Mouse (Mus musculus) heart, postnatal 4 days (tissue): Measurements from ENCODE around the gene Sfn. TPM values are rescaled to one million over a fixed set of nuclear protein-coding genes. Genes with fewer than 3 reads are reported as not detected.

Experiments
- DNase-seq: peaks from one replicate; pipeline ENCODE4 v3.0.0; 2021
- total RNA-seq, 2 experiments: library from RNA; stranded (reverse); gene quantifications; 2 replicates each; pipeline ENCODE4 v1.2.3; 2021

Sfn gene
- total RNA-seq, 2 experiments from 2014 or later: 1.3 to 1.4 TPM

DNA sequence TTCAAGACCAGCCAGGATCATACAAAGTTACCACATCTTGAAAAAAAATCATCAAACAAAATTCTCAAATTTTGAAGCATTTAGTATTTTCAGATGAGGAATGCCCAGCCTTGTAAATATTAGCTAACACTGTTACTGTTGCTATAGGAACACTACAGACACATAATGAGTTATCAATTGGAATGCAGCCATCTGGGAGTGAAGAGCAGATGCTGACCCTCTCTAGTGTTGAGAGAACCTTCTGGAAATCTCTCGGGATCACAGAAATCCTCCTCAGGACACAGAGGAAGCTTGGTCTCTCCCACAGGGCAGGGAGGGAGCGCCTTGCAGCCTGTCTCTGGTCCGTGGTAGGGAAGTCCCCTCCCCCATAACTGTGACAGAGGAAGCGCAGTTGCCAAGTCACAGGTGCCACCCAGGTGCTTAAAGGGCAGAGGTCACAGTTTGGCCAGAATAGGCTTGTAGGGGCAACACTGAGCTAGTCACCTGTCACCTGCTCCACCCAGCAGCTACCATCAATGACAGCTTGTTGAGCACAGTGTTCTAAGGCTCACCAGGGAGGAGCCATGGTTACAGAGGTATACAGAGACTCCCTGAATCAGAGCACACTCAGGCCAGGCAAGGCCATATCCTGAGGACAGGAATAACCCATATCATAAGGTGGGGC is 17.6 kb upstream of the Sfn start:
- DNase-seq: no peak

DNA sequence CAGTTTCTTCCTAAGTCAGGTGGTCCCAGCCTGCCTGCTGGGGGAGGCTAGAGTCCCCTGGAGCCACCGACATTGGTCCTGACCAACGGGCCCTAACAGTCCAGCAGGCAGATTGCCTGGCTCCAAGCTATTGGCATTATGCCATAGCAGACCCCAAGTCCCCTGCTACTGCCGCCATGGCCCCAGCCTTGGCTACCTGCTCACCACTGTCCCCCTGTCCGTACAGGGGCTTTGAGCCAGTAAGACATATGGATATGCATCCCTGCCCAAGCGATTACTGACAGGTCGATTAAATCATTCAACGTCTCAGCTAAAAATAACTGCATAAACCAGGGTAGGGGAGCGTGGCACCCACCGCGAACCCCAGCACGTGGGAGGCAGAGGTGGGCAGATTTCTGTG is 16.0 kb upstream of the Sfn start:
- DNase-seq: no peak

DNA sequence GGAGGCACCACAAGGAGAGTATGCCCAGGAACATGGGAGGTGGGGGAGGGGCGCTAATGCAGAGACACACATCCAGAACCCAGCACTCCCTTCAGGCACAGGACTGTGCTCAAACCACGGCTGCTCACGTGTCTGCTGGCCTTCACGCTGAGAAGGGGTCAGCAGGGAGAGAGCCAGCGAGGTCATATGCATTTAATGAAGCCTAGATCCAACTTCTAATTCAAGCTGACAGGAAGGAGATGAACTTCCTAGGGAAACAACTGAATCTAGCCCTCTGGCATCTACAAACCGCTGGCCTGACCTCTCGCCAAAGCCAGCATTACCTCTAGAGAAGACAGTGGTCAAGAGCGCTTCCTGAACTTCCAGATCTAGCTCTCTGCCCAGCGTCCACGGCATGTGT is 13.4 kb upstream of the Sfn start:
- DNase-seq: no peak

DNA sequence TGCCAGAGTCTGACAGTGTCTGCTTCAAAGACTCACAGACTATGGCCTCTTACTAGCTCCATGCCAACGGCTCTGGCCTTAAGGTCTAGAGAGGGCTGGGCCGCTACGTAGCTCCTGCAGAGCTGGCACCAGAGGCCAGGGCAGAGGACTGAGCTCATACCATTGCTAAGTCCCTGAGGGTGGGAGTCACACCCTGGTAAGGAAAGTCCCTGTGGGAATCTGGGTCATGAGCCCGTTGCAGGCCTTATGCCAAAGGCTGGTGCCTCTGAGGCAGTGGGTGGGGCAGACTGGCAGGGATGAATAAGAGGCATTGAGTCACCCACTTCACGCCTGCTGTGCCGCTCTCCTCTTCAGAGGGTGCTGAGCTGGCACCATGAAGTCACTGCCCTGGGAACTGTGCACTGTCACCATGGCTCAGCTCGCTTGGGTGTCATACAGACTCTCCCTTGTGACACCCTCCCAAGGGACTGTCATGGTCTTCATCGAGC is 12.3 kb upstream of the Sfn start:
- peak; percentile 40 for DNase-seq

DNA sequence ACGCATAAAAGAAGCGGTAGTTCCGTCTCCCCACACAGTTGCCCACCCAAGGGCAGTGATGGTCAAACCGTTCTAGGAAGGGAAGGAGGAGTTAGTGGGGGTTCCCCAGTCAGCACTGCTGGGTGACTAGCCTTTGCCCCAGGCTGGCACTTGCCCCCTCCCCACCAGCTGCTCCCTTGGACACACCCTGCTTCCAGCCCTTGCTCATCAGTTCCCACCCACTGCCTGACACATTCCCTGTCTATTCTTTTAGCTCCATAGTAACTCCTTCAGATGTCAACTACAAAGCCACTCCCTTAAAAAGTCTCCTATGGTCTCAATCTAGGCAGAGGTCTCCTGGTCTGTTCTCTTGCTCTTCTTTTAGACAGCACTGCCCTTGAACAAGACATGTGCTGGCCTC is 11.9 kb upstream of the Sfn start:
- no peak for DNase-seq

DNA sequence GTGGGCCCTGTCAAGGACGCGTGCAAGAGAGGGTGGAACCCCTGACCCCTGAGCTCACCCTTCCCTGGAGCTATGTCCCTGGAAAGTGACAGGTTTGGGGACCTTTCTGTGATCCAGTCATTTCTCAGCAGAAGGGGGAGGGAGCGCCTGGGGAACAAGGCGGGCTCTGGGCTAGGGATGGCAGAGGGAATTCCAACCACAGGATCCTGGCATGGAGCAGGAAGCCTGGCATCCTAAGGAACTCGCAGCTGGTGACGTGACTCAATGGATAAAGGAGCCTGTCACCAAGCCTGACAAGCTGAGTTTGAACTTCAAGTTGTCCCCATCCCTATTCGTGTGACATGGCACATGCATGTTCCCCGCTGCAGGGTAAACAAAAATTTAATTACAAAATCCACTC is 11.1 kb upstream of the Sfn start:
- DNase-seq: no peak

DNA sequence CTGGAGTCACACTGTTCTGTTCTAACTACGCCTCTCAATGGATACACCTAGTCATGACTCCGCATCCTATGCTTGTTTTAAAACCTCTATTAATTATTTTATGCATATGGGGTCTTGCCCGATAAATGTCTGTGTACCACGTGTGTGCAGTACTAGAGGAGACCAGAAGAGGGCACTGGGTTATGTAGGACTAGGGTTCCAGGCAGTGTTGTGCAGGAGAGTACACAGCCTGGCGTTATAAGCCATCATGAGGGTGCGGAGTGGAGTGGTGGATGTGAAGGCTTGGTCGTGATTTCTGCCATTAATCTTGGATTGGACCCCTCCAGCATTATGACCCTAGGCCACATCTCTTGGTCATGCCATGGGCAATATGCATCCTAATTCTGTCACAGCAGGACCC is 10.4 kb upstream of the Sfn start:
- no peak for DNase-seq

DNA sequence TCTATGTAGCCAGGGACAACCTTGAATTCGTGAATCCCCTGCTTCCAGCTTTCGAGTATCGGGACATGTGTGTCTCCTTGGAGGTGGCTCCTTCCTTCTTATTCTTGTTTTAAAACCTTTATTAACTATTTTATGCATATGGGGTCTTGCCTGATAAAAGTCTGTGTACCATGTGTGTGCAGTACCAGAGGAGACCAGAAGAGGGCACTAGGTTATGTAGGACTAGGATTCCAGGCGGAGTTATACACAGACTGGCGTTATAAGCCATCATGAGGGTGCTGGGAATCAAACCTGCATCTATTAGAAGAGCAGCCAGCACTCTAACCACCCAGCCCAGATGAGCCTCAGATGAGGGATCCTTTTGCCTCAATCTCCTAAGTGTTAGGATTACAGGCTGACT is 9.8 kb upstream of the Sfn start:
- DNase-seq: no peak

DNA sequence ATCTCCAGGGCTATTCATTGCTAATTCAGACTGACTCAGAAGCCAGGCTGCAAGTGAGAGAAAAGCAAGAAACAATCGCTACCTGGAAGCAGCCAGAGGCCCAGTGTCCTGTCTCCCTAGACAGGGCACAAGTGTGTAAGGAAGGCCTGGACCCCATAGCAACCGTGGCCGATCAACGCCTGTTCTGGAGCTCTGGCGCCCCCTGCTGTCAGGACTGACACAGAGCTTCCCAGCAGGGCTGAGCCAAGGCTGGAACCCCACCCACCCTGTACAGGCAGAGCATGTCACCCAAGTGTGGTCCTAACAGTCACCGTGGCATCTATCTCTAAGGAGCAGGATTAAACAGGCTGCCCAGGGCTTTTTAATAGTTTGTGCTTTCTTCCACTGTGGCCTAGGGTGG is 7.8 kb upstream of the Sfn start:
- DNase-seq: peak; percentile 92

DNA sequence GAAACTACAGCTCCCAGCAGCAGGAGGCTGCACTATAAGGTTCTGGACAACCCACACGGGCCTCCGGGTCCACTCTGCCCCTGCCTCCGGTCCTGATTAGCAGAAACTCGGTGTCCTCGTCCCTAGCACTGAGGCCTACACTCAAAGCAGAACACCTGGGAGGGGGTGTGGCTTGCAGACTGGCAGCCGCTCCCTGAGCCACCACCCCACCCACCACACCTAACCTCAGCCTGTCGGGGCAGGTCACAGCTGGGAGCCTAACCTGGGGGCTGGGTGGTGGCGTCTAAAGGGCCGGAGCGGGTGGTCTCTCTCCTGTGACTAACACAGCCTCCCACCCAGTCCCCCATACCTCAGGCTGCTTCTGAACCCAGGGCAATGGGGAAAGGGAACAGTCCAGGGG is 5.3 kb upstream of the Sfn start:
- DNase-seq: no peak

DNA sequence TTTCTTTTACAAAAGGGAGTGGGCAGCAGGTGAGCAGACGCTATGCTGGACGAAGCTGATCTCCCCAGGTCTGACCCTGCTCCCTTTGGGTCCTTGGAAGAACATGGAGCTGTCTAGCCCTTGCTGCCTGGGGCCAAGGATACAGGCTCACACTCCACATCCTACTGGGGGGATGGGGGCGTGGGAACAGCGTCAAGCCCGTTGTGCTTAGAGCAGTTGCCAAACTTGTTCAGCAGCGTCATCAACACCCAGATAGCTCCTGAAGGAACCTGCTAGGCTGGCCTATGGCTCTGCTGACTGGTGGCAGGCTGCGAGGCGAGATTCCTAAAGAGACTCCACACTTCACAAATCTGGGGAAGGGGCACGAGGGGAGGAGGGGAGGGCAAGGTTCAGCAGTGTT is 3.4 kb upstream of the Sfn start:
- DNase-seq: no peak

DNA sequence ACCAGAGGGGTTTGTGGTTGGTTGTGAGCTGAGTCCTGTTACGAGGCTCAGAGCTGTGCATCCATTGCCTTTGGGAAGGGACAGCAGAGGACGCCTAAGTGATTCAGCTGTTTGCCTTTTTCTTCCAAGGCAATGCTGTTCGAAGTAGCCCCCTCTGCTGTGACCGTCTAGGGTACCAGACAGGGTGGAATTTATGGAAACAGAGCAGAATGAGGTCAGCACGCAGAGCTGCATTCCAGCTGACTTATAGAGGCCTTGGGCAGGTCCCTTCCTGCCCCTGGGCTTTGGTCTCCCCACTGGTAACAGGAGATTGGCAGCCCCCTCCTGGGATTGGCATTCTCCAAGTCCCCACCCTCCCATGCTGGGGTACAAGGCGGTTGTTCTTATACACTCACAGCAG is 2.9 kb upstream of the Sfn start:
- DNase-seq: no peak

DNA sequence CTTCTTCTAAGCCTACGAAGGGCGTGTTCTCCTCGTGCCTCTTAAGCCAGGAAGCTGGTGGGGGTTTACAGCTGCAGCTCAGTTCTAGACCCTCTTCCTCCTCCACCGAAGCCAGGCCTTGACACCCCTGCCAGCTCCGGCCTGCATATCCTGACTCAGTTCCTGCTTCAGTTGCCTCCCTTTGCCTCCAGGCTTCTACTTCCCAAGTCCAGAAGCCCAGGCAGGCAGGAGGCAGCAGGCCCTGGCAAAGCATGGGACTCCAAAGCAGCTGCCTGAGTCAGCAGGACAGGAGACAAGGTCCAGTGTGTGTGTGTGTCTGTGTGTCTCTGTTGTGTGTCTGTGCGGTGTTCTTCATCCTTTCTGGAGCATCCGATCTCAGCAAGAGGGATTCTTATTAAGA is 2.2 kb upstream of the Sfn start:
- no peak for DNase-seq

DNA sequence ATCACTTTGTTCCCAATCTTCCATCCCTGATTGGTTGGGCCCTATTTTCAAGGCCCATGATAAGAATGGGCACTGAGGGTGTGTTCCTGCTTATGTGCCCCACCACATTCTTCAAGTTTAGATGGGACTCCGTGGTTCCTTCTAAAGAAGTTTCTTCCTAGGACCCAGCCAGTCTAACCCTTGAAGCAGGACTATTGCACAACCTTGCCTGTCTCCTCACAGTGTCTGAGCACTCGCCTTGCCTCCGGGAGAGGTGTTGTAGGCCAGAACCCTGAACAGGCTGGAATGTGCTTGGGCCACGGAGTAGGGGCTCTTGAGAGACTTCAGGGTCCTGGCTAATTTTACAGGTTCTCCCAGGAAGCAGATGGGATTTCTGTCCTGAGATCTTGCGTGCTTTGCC is 1.1 kb upstream of the Sfn start:
- DNase-seq: no peak

DNA sequence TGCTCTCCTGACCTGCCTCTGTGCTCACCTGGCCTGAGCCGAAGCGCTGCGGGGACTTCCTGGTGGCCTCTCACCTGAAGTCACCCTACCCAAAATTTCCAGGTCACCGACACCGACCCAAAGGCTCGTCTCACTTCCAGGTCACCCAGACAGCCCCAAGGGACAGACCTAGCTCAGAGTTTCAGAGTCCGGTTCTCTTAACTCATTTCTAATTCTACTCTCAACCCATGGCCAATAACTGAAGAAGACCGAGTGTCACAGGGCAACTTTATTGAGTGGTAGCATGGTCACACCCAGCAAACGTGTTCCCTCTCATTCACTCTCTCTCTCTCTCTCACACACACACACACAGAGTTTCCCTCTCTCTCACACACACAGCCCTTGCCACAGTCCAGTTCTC is 1.7 kb downstream of the Sfn start:
- DNase-seq: no peak

DNA sequence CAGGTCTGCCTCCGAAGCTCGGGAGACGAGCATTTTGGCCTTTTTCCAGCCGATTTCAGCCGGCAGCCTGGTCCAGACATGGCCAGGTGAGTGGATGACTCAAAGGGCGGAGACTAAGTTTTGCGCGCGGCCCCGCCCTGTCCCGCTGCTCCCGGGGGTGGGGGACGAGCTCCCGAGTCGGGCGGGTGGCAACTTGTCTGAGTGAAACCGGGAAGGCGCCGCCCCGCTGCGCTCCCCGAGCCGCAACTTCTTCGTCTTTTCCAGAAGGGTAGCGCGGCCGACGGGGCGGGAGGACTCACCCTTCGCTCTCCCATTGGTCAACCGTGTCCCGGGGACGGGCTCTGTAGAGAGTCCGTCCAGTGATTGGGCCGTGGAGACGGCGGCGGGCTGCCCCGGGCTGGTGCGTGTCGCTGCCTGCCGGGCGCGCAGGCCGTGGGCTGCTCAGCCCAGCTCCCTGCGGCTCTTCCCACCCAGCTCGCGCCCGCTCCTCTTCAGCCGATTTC is 2.3 kb downstream of the Sfn start:
- peak; percentile 91 for DNase-seq

DNA sequence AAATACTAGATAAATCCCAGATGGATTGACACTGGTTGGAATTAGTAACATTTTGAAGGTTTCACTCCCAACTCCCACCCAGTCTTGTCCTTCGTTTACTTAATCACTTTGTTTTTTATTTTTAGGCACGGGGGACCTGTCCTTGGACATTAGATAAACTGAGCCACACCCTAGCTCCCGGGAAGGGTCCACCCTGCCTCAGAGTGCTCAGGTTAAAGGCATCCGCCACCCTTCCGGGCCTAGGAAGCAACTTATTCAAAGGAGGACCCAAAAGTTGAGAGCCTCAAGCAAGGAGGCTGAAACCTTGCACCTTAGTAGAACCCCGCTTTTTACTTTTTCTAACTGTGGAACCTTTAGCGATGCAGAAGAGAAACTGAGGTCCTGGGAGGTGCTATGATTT is 2.9 kb downstream of the Sfn start:
- DNase-seq: no peak

DNA sequence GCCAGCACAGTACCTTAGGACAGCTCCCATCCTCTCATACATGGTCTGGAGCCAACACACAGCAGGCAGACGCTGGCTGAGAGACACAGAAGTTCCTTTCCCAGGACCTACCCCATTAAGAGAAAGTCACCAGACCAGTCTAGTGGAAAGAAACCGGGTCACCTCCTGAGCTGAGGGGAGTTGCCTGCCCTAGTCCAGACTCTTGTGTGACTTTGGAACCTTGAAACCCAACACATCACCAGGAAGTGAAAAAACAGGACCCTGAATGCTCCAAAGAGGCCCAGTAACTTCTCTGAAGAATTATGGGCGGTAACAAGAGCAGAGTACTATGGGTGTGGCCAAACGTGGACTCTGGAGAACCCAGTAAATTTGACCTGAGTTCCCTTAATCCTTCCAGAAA is 3.4 kb downstream of the Sfn start:
- no peak for DNase-seq

DNA sequence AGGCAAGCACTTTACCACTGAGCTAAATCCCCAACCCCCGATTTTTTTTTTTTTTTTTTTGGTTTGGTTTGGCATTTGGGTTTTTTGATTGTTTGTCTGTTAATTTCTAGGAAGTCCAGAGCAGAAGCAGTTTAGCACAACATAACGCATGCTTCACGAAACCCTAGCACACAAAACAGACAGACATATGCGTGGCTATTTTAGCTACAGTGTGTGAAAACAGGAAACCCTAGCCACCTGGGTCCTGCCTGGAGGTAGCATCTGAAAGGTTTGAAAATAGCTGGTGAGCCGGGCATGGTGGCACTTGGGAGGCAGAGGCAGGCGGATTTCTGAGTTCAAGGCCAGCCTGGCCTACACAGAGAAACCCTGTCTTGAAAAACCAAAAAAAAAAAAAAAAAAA is 5.9 kb downstream of the Sfn start:
- DNase-seq: no peak

DNA sequence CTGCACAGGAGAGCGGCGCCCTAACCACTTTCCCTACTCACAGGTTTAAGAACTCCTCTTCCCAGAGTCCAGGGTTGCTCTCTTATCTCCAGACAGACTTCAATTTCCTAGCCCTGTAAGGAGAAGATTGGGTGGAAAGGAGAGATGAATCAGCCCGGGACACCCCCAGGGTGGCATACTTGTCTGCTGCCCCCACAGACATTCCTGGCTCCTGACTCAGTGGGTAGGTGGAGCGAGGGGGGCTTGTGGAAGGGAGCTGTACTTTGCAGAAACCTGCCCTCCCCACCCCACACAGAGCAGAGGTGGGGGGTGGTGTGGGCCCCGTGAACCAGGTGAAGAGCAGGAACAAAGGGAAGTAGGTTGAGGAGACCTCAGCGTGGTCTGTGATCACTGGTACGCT is 6.4 kb downstream of the Sfn start:
- DNase-seq: no peak

DNA sequence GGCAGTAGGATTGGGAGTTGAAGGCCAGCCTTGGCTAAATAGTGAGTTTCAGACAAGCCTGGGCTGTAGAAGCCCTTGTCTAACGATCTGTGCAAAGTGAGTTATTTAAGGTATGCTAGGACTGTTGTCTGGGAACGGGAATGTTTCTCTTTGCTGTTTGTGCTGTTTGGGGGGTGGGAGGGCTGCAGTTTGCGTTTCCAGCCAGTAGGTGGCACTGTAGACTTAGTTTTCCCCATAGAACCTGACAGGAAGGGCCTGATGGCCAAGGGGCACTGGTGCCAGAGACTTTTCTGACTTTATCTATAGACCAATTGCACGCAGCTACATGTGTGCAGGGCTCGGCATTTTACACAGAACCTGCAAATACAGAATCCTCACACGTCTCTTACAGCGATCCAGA is 9.4 kb downstream of the Sfn start:
- DNase-seq: peak; percentile 80

DNA sequence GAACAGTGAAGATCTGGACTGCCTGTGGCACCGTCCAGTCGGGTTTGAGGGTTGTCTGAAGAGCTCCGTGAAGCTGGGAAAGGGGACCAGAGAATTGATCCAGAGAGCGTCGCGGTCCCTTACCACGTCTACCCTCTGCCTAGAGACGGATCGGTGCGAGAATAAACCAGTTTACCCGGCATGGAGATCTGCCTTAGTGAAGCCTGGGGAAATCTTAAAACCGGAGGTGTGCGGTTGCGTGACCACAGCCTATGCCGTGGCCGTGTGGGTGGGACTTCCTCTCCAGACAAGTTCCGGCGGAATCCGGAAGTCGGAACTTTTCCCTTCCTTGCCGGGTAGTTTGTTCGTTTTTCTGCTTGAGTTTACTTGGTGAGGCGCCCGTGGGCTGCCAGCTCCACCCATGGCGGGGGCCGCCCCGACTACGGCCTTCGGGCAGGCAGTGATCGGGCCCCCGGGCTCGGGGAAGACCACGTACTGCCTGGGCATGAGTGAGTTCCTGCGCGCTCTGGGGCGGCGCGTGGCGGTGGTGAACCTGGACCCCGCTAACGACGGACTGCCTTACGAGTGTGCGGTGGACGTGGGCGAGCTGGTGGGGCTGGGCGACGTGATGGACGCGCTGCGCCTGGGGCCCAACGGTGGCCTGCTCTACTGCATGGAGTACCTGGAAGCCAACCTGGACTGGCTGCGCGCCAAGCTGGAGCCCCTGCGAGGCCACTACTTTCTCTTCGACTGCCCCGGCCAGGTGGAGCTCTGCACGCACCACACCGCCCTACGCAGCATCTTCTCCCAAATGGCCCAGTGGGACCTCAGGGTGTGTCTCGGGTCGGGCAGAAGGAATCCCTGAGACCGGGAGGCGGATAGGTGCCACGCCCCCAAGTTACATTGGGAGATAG is 17.7 kb downstream of the Sfn start, which contains the start of gene Gpn2:
Gpn2 (plus strand) TSS at position 304 of the 893 bp plus-strand sequence.
- DNase-seq: peak; percentile 84

DNA sequence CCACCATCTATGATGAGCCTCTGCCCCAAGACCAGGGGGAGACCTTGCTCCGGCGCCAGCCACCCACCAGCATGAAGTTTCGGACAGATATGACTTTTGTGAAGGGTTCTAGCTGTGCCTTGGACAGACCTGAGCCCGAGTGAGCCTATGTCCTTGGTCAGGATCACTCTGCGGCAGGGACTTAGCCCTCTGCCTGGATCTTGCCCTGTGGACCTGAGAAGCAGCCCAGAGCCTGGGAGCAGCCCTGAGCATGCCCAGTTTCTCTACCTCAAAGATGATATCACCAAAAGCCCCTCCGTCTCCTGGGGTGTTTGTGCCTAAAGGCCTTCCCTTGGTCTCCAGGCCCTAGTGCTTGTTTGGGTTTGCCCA is 18.3 kb downstream of the Sfn start:
- no peak for DNase-seq

DNA sequence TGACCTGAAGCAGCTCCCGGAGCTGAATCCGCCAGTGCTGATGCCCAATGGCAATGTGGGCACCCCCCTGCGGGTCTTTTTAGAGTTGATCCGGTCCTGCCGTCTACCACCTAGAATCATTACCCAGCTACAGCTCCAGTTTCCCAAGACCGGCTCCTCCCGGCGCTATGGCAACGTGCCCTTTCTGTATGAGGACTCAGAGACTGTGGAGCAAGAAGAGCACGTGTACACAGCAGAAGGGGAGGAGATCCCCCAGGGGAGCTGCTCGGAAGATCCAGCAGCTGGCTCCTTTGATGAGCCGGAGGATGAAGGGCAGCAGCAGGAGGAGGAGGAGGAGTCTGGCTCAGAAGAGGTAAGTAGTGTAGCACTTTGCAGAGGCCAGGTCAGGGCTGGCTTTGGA is 24.0 kb downstream of the Sfn start:
- DNase-seq: no peak
